Mouse (Mus musculus) gastrocnemius, postnatal 10 days (tissue): ENCODE results near the gene Cd244a. TPM values are rescaled to one million over a fixed set of nuclear protein-coding genes. Genes with fewer than 3 reads are reported as not detected.

ENCODE experiments used
- DNase-seq: peaks from one replicate; pipeline ENCODE4 v3.0.0; 2021; ENCODE audit warnings: mixed read lengths
- microRNA-seq, 2 experiments: library from miRNA; unstranded; fragments of <30 nt; microRNA quantifications; one replicate each; pipeline ENCODE4 v1.2.0; 2021
- total RNA-seq, 2 experiments: library from RNA; stranded (reverse); gene quantifications; 2 replicates each; pipeline ENCODE4 v1.2.3; 2021

Cd244a gene
- total RNA-seq, 2 experiments from 2014 or later: 0.34 TPM; not detected in 1

GRCm38 (mm10) chr1:171658561-171658991 is 99.6 kb downstream of the Cd244a start:
- DNase-seq: no peak

Small RNA genes lying within 50 kb of the gene (microRNA-seq; reads per million reads assigned to microRNA genes)
- gene Mir7683: 0 reads per million in 2 experiments

Other genes starting within 250 kb of the Cd244a start
- gene Dedd, start 230.0 kb upstream of the Cd244a start, total RNA-seq: 10 to 100 TPM; 30.3 to 31.2 TPM
- gene Nit1, start 213.5 kb upstream of the Cd244a start, total RNA-seq: 10 to 100 TPM; 20.1 to 22.5 TPM
- 100 to 1,000 TPM; 104 to 113 TPM for gene Pfdn2, start 213.5 kb upstream of the Cd244a start, total RNA-seq
- under 1 TPM; 0.31 to 0.61 TPM for gene Klhdc9, start 198.4 kb upstream of the Cd244a start, total RNA-seq
- gene Nectin4, start 189.1 kb upstream of the Cd244a start, total RNA-seq: under 1 TPM; 0.07 to 0.20 TPM
- 1 to 10 TPM; 1.7 to 2.3 TPM for gene Arhgap30, start 170.2 kb upstream of the Cd244a start, total RNA-seq
- gene Usf1, start 147.9 kb upstream of the Cd244a start, total RNA-seq: 10 to 100 TPM; 31.5 to 32.4 TPM
- under 1 TPM; 0.82 to 0.90 TPM for gene Tstd1, start 140.3 kb upstream of the Cd244a start, total RNA-seq
- gene F11r, start 121.7 kb upstream of the Cd244a start, total RNA-seq: 10 to 100 TPM; 13.9 to 15.0 TPM
- 1 to 10 TPM; 2.8 to 3.3 TPM for gene Alyref2, start 55.7 kb upstream of the Cd244a start, total RNA-seq
- not detected for gene Itln1, start 23.9 kb upstream of the Cd244a start, total RNA-seq
- under 1 TPM; 0.23 to 0.50 TPM for gene Ly9, start 48.2 kb downstream of the Cd244a start, total RNA-seq
- gene Slamf7, start 93.8 kb downstream of the Cd244a start, total RNA-seq: under 1 TPM; 0.09 to 0.25 TPM
- 1 to 10 TPM; 1.1 to 1.7 TPM for gene Cd48, start 122.8 kb downstream of the Cd244a start, total RNA-seq
- under 1 TPM in 1 of 2 experiments, not detected in 1; 0.05 TPM for gene Slamf1, start 207.9 kb downstream of the Cd244a start, total RNA-seq